Mouse (Mus musculus): ENCODE measurements around the gene Gm11555.

DNA sequence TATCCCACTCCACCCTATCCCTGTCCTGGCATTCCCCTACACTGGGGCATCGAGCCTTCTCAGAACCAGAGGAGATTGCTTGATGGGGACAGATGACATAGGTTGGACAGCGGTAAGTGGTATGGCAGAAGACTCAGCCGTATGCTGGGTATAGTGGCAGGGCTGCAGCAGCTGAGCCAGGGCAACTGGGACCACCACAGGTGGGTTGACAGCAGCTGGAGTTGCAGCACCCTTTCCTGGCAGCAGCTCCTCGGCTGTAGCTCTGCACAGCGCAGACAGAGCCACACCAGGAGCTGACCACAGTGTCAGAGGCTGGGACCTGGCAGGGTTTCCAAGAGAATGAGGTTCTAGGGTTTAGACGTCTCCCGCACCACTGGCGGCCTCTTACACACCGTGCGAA is 12.8 kb upstream of the Gm11555 start:
- no peak for TF ChIP-seq CTCF (IDR thresholded peaks at IDR 0.05; ENCODE audit: extremely low read depth, insufficient read depth, low read length)
- TF ChIP-seq POLR2A (IDR thresholded peaks at IDR 0.05; ENCODE audit: extremely low read depth, insufficient read depth, low read length), result no peak

Measured in cortical plate, adult 2 months (tissue).